Mouse (Mus musculus) heart, postnatal 25 days (tissue): Measurements from ENCODE around the gene Krtap3-1. TPM values are rescaled to one million over a fixed set of nuclear protein-coding genes. Genes with fewer than 3 reads are reported as not detected.
"Not testable (repeated sequence)": the region's sequence is repeated elsewhere in the genome, so short reads cannot be mapped to it uniquely, and the experiment has no call there.

Experiments used
- DNase-seq: peaks from one replicate; pipeline ENCODE4 v3.0.0; 2022; ENCODE audit warnings: low spot score
- intact Hi-C: fragments of 180-260 bp; cut with DNase I; formaldehyde crosslinking; loops from one replicate; pipeline ENCODE4 v1.15.1; 2025
- total RNA-seq, 2 experiments: library from RNA; stranded (reverse); gene quantifications; 2 replicates each; pipeline ENCODE4 v1.2.3; 2021

The Krtap3-1 gene
- not detected for total RNA-seq

DNA sequence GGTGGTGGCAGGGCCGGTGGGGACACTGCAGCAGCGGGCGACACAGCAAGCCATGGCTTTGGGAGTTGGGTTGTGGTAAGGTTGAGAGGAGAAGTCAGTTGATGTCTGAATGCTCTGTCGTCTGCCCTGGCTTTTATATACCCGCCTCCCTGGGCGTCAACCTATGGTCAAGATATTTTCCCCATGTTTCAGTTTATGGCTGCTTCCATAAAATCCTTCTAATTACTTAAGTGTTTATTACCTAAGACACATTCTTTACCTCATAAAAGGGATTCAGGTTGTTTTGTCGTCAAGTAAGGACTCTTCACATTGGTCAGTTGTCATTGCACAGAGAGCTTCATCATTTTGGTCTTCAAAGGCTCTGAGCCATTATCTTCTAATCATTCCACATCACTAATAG is at the start of gene Krtap3-1:
Krtap3-1 (minus strand) TSS at position 101 of the 400 bp plus-strand sequence.
- intact Hi-C loops: no loop called here
- DNase-seq: no peak

GRCm38 (mm10) chr11:99614796-99615363 is 48.5 kb upstream of the Krtap3-1 start, which contains the start of gene Krtap2-4:
TSS of gene Krtap2-4 (minus strand) at chr11:99614846.
- intact Hi-C loops: no loop called here
- DNase-seq: no peak

GRCm38 (mm10) chr11:99610089-99610488 is 43.7 kb upstream of the Krtap3-1 start, which contains the start of gene Gm11937:
TSS of gene Gm11937 (minus strand) at chr11:99610189.
- DNase-seq, intact Hi-C loops: not testable (repeated sequence)

GRCm38 (mm10) chr11:99609126-99609525 is 42.7 kb upstream of the Krtap3-1 start:
- no peak for DNase-seq
- intact Hi-C loops: no loop called here

GRCm38 (mm10) chr11:99603208-99603607 is 36.8 kb upstream of the Krtap3-1 start, which contains the start of gene Gm11938:
TSS of gene Gm11938 (minus strand) at chr11:99603308.
- not testable (repeated sequence) for DNase-seq

GRCm38 (mm10) chr11:99597742-99598141 is 31.3 kb upstream of the Krtap3-1 start, which contains the start of gene Krtap9-3:
TSS of gene Krtap9-3 (minus strand) at chr11:99598105.
- DNase-seq, intact Hi-C loops: not testable (repeated sequence)

More at GRCm38 (mm10) chr11:99603208-99603607, 36.8 kb upstream of the Krtap3-1 start, which contains the start of gene Gm11938:
- intact Hi-C loops: not testable (repeated sequence)

DNA sequence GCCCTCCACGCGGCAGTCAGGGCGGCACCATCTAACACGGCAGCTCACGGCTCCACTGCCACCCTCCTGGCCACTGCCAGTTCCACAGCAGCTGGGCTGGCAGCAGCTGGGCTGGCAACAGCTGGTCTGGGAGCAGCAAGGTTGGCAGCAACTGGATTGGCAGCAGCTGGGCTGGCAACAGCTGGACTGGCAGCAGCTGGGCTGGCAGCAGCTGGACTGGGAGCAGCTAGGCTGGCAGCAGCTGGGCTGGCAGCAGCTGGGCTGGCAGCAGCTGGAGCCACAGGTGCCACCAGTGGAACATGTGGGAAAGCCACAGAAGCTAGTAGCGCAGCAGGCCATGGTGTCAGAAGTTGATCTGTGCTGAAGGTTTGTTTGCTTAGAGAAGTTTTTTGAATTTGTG is 24.6 kb upstream of the Krtap3-1 start, which contains the start of gene Krtap1-3:
Krtap1-3 (minus strand) TSS at position 359 of the 400 bp plus-strand sequence.
- intact Hi-C loops: no loop called here
- no peak for DNase-seq

DNA sequence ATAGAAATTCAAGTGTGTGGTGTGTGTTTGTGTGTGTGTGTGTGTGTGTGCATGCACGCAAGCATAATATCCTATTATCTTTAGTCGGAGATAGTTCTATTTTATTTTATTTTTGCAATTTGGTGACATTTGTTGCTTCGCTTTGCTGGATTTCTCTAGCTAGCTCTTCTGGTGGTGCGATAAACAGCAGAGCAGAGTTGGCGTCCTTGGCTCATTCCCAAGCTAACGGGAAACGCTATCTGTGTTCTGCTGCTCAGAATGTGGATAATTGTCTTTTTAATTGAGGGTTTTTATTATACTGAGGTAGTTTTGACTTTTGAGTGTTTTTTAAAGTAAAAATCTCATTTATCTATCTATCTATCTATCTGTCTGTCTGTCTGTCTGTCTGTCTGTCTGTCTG is 18.7 kb upstream of the Krtap3-1 start:
- intact Hi-C loops: no loop called here
- no peak for DNase-seq

DNA sequence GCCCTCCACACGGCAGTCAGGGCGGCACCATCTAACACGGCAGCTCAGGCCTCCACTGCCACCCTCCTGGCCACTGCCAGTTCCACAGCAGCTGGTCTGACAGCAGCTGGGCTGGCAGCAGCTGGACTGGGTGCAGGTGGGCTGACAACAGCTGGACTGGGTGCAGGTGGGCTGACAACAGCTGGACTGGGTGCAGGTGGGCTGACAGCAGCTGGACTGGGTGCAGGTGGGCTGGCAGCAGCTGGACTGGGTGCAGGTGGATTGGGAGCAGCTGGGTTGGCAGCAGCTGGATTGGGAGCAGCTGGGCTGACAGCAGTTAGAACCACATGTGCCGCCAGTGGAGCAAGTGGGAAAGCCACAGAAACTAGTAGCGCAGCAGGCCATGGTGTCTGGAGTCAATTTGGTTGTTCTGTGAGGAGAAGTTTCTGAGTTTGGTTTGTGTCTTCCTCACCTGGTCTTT is 16.8 kb upstream of the Krtap3-1 start, which contains the start of gene Krtap1-4:
Krtap1-4 (minus strand) TSS at position 410 of the 460 bp plus-strand sequence.
- intact Hi-C loops: no loop called here
- DNase-seq: no peak

- intact Hi-C loops: no loop called here
- no peak for DNase-seq
Observed at GRCm38 (mm10) chr11:99581564-99581963, 15.1 kb upstream of the Krtap3-1 start.

DNA sequence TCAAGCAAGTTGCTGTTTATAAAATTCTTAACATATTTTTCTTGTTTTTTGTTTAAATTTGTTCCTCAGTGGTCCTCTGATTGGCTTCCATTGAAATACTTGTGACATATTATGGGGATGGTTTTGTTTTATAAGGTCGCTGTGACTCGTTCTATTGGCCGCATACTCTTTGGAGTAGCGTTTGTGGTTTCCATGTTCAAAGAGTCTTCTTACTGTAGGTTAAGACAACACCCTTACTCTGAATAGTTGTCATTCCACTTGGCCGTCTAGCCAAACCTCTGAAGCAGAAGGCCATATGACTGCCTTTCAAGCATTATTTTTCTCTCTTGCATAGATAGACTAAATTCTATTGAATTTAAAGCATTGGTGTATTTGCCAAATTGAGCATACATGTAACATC is 14.6 kb upstream of the Krtap3-1 start:
- intact Hi-C loops: no loop called here
- no peak for DNase-seq

GRCm38 (mm10) chr11:99580636-99581035 is 14.2 kb upstream of the Krtap3-1 start, which contains the start of gene Krtap1-5:
TSS of gene Krtap1-5 (minus strand) at chr11:99581016.
- no peak for DNase-seq
- intact Hi-C loops: no loop called here

GRCm38 (mm10) chr11:99574106-99574505 is 7.7 kb upstream of the Krtap3-1 start:
- no peak for DNase-seq
- intact Hi-C loops: loop anchor here (2.0 kb wide), 1 partner anchor 195 kb away; no protein-coding TSS in a partner anchor

DNA sequence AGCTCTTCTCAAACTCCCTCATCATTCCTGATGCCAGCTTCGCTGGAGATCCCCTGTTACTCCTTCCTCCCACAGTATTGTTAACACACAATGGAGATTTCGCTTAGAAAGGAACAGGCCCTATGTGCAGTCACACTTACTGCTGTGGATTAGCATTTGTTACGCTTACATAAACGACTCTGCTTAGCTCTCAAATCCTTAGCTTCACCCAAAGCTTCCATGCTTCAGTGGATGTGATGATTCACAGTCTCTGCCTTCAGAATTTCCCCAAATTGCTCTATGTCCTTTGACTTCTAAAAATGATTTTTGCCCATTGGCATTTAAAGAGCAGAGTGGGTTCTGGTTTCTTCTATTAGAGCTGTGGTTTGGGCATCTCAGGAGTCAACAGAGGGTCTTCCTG is 6.7 kb upstream of the Krtap3-1 start:
- intact Hi-C loops: loop anchor here (2.0 kb wide), 1 partner anchor 108 kb away; no protein-coding TSS in a partner anchor
- DNase-seq: no peak

DNA sequence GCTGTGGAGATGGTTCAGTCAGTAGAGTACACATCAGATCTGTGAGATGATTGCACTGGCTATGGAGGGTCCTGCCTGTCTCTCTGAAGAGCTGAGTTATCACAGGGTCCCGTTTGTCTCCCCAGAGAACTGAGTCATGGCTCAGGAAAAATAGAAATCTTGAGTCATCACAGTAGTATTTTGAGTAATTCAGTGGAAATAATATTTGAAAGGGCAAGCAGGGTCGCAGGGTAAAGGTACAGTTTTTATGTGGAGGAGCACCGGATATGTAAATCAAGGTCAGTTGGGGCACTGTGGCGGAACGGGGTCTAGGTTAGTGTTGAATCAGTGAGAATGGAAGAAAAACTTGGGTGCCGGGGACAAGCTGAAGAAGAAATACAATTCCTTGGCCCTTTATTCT is 3.9 kb downstream of the Krtap3-1 start:
- no peak for DNase-seq
- intact Hi-C loops: no loop called here

- intact Hi-C loops: no loop called here
Observed at GRCm38 (mm10) chr11:99559366-99559765, 7.1 kb downstream of the Krtap3-1 start, which contains the start of gene Gm11939. TSS of gene Gm11939 (minus strand) at chr11:99559466.

DNA sequence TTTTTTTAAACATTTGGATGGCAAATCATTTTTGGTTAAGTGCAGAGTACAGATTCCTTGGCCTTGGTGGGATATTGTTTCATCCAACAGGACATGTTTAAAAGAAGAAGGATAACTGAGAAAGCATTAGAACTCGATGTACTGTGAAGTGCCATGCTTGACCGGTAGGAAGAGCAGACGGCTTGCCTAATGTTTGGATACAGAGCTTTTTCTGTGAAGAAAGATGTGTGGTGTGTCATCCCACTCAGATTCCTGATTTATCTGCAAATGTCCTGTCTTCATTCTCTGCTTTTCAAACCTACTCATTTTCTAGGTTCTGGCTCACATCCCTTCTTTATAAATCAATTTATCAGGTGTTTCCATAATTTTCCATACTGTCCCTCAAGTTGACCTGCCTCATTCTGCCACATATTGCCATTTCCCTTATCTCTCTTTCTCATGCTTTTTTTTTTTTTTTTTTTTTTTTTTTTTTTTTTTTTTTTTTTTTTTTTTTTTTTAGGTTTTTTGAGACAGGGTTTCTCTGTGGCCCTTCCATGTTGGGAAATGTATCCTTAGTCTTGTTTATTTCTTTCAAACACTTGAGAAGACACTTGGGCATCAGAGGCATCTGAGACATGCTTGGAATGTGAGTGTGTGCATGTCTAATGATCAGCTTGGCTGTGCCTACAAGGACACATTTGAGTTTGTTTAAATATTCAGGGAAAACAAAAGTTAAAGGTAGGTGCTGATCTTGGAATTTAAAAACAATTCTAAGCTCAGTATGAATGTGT is 8.3 kb downstream of the Krtap3-1 start:
- intact Hi-C loops: no loop called here
- DNase-seq: no peak

More at GRCm38 (mm10) chr11:99559366-99559765, 7.1 kb downstream of the Krtap3-1 start, which contains the start of gene Gm11939:
- DNase-seq: no peak

DNA sequence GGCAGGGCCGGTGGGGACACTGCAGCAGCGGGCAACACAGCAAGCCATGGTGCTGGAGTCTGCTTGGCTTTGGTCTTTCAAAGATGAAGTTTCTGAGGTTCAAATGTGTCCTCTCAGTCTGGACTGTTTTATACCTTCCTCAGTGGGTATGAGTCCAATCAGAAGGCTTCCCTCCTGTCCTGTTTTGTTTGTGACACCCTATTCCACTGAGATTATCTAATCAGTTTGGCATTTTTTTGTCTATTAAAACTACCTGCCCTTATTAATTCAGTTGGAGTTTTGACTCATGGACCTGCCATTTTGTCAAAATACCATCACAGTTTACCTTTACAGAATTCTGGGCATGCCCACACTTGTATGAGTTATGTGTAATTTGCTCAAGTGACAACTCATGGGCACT is 9.7 kb downstream of the Krtap3-1 start, which contains the start of gene Krtap3-2:
Krtap3-2 (minus strand) TSS at position 101 of the 400 bp plus-strand sequence.
- intact Hi-C loops: no loop called here
- no peak for DNase-seq

GRCm38 (mm10) chr11:99556195-99556594 is 10.2 kb downstream of the Krtap3-1 start:
- intact Hi-C loops: no loop called here

DNA sequence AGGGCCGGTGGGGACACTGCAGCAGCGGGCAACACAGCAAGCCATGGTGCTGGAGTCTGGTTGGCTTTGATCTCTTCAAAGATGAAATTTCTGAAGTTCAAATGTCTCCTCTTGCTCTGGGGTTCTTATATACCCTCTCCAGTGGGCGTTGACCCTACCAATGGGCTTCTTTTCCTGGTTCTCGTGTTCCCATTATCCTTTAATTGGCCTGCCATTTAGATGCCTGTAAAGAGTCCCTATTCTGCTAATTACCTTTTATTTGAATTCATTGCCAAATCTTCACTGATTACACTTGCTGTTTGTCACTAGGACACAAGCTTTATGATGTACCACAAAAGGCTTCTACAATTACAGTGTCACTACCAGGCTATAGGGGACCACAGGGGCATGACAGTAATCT is 15.7 kb downstream of the Krtap3-1 start, which contains the start of gene Krtap3-3:
Krtap3-3 (minus strand) TSS at position 101 of the 400 bp plus-strand sequence.
- intact Hi-C loops: no loop called here
- no peak for DNase-seq

More at GRCm38 (mm10) chr11:99556195-99556594, 10.2 kb downstream of the Krtap3-1 start:
- DNase-seq: no peak
